Mouse (Mus musculus): ENCODE data around the gene Tmem35b.
"Not testable (repeated sequence)": the region's sequence is repeated elsewhere in the genome, so short reads cannot be mapped to it uniquely, and the experiment has no call there.

GRCm38 (mm10) chr4:127099552-127099951 lies 23.9 kb upstream of the Tmem35b start:
- TF ChIP-seq CTCF, EP300 (IDR thresholded peaks at IDR 0.05): not testable (repeated sequence)
